Mouse (Mus musculus) heart, adult 2 months (tissue): ENCODE results near the gene Angptl4.

Source experiments
- CTCF ChIP-seq: fragments of 200-600 bp; IDR thresholded peaks from 2 replicates; pipeline ENCODE4 v1.8.1; 2022; ENCODE audit warnings: antibody characterized with exemption, mild to moderate bottlenecking, moderate library complexity
- POLR2A ChIP-seq: fragments of 200-500 bp; IDR thresholded peaks from 2 replicates; pipeline ENCODE4 v1.6.1; 2011; ENCODE audit warnings: mild to moderate bottlenecking, low read depth, low read length, control low read depth; ENCODE audit not compliant: insufficient read depth

DNA sequence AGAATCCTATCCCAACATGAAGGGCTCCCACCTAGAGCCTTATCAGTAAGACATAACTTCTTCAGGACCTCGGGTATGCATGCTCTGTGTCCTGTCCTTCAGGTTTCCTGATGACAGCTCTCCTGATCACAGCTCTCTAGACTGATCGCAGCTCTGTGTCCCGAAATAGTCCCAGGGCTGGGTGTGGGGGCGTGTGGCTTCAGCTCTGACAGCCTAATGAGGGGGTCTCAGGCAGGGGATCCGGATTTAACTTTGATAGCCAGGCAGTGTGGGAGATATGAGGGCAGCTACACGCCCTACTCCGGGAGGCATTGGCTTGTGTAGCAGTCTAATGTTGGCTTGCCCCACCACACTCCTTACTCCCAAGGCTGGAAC lies 29.5 kb upstream of the Angptl4 start:
- TF ChIP-seq CTCF (no peak), POLR2A (no peak)
